Mouse (Mus musculus) olfactory bulb, adult 2 months (tissue): ENCODE data around the gene Paics.

Source experiments
- CTCF ChIP-seq: fragments of 200-500 bp; IDR thresholded peaks from 2 replicates; pipeline ENCODE4 v1.5.1; 2012; ENCODE audit warnings: low read depth, mild to moderate bottlenecking, low read length, moderate library complexity; ENCODE audit not compliant: insufficient read depth
- POLR2A ChIP-seq: fragments of 200-500 bp; IDR thresholded peaks from 2 replicates; pipeline ENCODE4 v1.6.1; 2012; ENCODE audit warnings: mild to moderate bottlenecking, low read depth, low read length, moderate library complexity; ENCODE audit not compliant: insufficient read depth

DNA sequence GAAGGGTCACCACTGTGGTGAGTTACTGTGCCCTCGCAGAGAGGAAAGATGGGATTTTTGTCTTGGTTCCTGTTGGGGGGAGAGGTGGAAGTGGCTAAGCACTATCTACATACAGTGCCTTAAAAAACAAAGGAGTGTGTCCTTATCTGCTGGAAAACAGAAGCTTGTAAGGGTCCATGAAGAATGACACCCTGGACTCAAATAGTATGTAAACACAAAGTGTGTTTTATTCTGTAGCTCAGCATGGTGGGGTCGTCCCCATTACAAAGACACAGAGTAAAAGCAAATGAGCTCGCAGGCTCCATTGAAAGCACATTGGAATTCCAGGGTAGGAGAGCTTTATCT is 45.0 kb upstream of the Paics start:
- no peak for TF ChIP-seq CTCF
- no peak for TF ChIP-seq POLR2A
